In genomic region chr1:165537241-165537807, GRCm38 (mm10) we compare ENCODE assay signal across 29 mouse cellular contexts. TPM values are rescaled to one million over a fixed set of nuclear protein-coding genes. Genes with fewer than 3 reads are reported as not detected.
A peak's percentile ranks its signal among the peaks of the same experiment; 100 is the strongest.
DNase-seq lines count a peak whose midpoint lies in the region; ATAC-seq and TF ChIP-seq lines count a peak whose summit lies in the region.
"Had no signal": no experiment of that assay in that cellular context is flagged by ENCODE, and none has a peak within 500 bp of the region (broad histone marks: within the 10 kb centered on the region; RNA-seq: fewer than 3 reads in every experiment).

No protein-coding gene starts in this region.

- ATAC-seq in kidney, postnatal 0 days (replicated peaks; ENCODE audit: low FRiP score, low read depth): no peak
- no peak for ATAC-seq in granulocyte monocyte progenitor cell, adult 5-6 weeks (replicated peaks; ENCODE audit: poor library complexity, severe bottlenecking)
- ATAC-seq: forebrain, postnatal 0 days; liver, postnatal 0 days; lung, postnatal 0 days; midbrain, embryonic 16.5 days had no signal

- H3K4me1 ChIP-seq in kidney, postnatal 0 days (replicated peaks; ENCODE audit: insufficient read depth, low read length): peaks cover 4% of the 10 kb centered on the region; the same call in 1 of the 2 replicates
- H3K4me1 ChIP-seq in cortical plate, adult 2 months (ENCODE audit: control insufficient read depth, insufficient read depth, low read length): peaks cover 2% of the 10 kb centered on the region; the same call in 1 of the 2 replicates
- no peaks in the 10 kb centered on the region for H3K4me1 ChIP-seq in hindbrain, embryonic 10.5 days (replicated peaks)
- H3K4me1 ChIP-seq: forebrain, embryonic 10.5 days; heart, embryonic 15.5 days; hindbrain, embryonic 15.5 days; limb, embryonic 12.5 days; neural tube, embryonic 13.5 days had no signal

- no peak overlapping the region for H3K9ac ChIP-seq in kidney, postnatal 0 days (ENCODE audit: low read depth, low read length)
- H3K9ac ChIP-seq: forebrain, postnatal 0 days; heart, embryonic 15.5 days; hindbrain, embryonic 15.5 days; limb, embryonic 12.5 days; liver, postnatal 0 days; neural tube, embryonic 13.5 days had no signal

- H3K4me3 ChIP-seq in kidney, postnatal 0 days (replicated peaks; ENCODE audit: low read depth, low read length): no peak overlapping the region
- no peak overlapping the region for H3K4me3 ChIP-seq in cortical plate, adult 2 months (ENCODE audit: insufficient read depth, low read length)
- no peak overlapping the region for H3K4me3 ChIP-seq in hindbrain, embryonic 10.5 days
- H3K4me3 ChIP-seq: forebrain, embryonic 10.5 days; heart, embryonic 15.5 days; hindbrain, embryonic 15.5 days; limb, embryonic 12.5 days; myocyte; neural tube, embryonic 13.5 days had no signal

- H3K36me3 ChIP-seq in kidney, postnatal 0 days (ENCODE audit: insufficient read depth, low read length): no peaks in the 10 kb centered on the region
- no peaks in the 10 kb centered on the region for H3K36me3 ChIP-seq in hindbrain, embryonic 10.5 days
- H3K36me3 ChIP-seq: forebrain, embryonic 10.5 days; heart, embryonic 15.5 days; hindbrain, embryonic 15.5 days; limb, embryonic 12.5 days; neural tube, embryonic 13.5 days had no signal

- no peak for TF ChIP-seq CTCF in kidney, postnatal 0 days (IDR thresholded peaks at IDR 0.05; ENCODE audit: low read depth)
- no peak for TF ChIP-seq CTCF in cortical plate, adult 2 months (IDR thresholded peaks at IDR 0.05; ENCODE audit: extremely low read depth, insufficient read depth, low read length)

- TF ChIP-seq POLR2A in cortical plate, adult 2 months (IDR thresholded peaks at IDR 0.05; ENCODE audit: extremely low read depth, insufficient read depth, low read length): no peak

- H3K4me2 ChIP-seq in kidney, postnatal 0 days (ENCODE audit: low read length): no peak overlapping the region
- H3K4me2 ChIP-seq: heart, embryonic 15.5 days; hindbrain, embryonic 15.5 days; limb, embryonic 12.5 days; liver, embryonic 11.5 days; neural tube, embryonic 13.5 days had no signal

- H3K9me3 ChIP-seq in kidney, postnatal 0 days (replicated peaks; ENCODE audit: low read length): no peaks in the 10 kb centered on the region
- no peaks in the 10 kb centered on the region for H3K9me3 ChIP-seq in hindbrain, embryonic 10.5 days
- H3K9me3 ChIP-seq: forebrain, embryonic 10.5 days; heart, embryonic 15.5 days; hindbrain, embryonic 15.5 days; limb, embryonic 12.5 days; neural tube, embryonic 13.5 days had no signal

- DNase-seq in kidney, postnatal 0 days (ENCODE audit: low spot score): peak; percentile 7
- DNase-seq in kidney, postnatal 4 days: no peak
- DNase-seq in right cerebral cortex, adult 18-20 months: peak; percentile 43
- DNase-seq in right cerebral cortex, postnatal 14 days: no peak
- DNase-seq in hindbrain, embryonic 10.5 days (ENCODE audit: low spot score): no peak
- DNase-seq: adrenal gland, postnatal 10 days; cerebellum, adult 2 months; cerebellum, postnatal 25 days; forebrain, postnatal 0 days; gastrocnemius, postnatal 36 days; heart, postnatal 4 days; kidney, adult 2 months; liver, postnatal 0 days; retina, postnatal 1 day; spleen, adult 18-20 months had no signal

- H3K27ac ChIP-seq in kidney, postnatal 0 days: no peak overlapping the region
- H3K27ac ChIP-seq in cortical plate, adult 2 months (ENCODE audit: insufficient read depth, low read length): peak overlapping the region; percentile 81
- H3K27ac ChIP-seq in hindbrain, embryonic 10.5 days: no peak overlapping the region
- H3K27ac ChIP-seq: forebrain, embryonic 10.5 days; heart, embryonic 15.5 days; hindbrain, embryonic 15.5 days; limb, embryonic 12.5 days; macrophage; neural tube, embryonic 13.5 days had no signal

- H3K27me3 ChIP-seq in kidney, postnatal 0 days (ENCODE audit: insufficient read depth, low read length): no peaks in the 10 kb centered on the region
- no peaks in the 10 kb centered on the region for H3K27me3 ChIP-seq in hindbrain, embryonic 10.5 days (ENCODE audit: insufficient read depth, poor library complexity, severe bottlenecking)
- H3K27me3 ChIP-seq: heart, embryonic 15.5 days; hindbrain, embryonic 15.5 days; limb, embryonic 12.5 days; neural tube, embryonic 13.5 days had no signal

- WGBS in kidney, postnatal 0 days: 49% methylated on average over 5 of the region's 5 CpGs
- WGBS in hindbrain, embryonic 10.5 days: 74% methylated on average over 5 of the region's 5 CpGs

RNA-seq across cellular contexts. Expression of gene Adcy10, which starts 52.3 kb away (rescaled TPM):
- 0.23 TPM in 1 of 2 replicates, not detected in the other for polyA plus RNA-seq in kidney, postnatal 0 days (2015; fragmentation: Nextera tagmentation; extraction: Ambion mirVana)
- 0.21 and 0.57 TPM in 2 replicates for polyA plus RNA-seq in cortical plate, adult 2 months (2012; rRNA removed)
- 0.21 TPM in 1 of 2 replicates, not detected in the other for total RNA-seq in granulocyte monocyte progenitor cell, adult 5-6 weeks (2014; fragmentation: Nextera tagmentation)
- total RNA-seq in granulocyte monocyte progenitor cell, adult 5-6 weeks (2017): 0.93 TPM in 1 of 2 replicates, not detected in the other
- 0.07 TPM in 1 of 2 replicates, not detected in the other for polyA plus RNA-seq in hindbrain, embryonic 10.5 days (2016; fragmentation: Nextera tagmentation; extraction: Ambion mirVana)
- total RNA-seq: forebrain, postnatal 0 days; gastrocnemius, adult 18-20 months; gastrocnemius, postnatal 36 days had no signal
- polyA plus RNA-seq: heart, embryonic 15.5 days; large intestine, adult 2 months; lung, postnatal 0 days; macrophage; myocyte had no signal

Comparison
In these comparisons a context has a peak if more than half of its experiments do, and no peak if none do; other contexts are left out.
1. DNase-seq: peak in kidney, postnatal 0 days (single experiment) and right cerebral cortex, adult 18-20 months (single experiment); none in kidney, postnatal 4 days (0 of 2), right cerebral cortex, postnatal 14 days (single experiment) and hindbrain, embryonic 10.5 days (single experiment).